Mouse (Mus musculus): ENCODE results near the gene Rexo4. TPM values are rescaled to one million over a fixed set of nuclear protein-coding genes. Genes with fewer than 3 reads are reported as not detected.

Rexo4 gene
- total RNA-seq, 1 experiment from 2014 or later, result 49.2 TPM

DNA sequence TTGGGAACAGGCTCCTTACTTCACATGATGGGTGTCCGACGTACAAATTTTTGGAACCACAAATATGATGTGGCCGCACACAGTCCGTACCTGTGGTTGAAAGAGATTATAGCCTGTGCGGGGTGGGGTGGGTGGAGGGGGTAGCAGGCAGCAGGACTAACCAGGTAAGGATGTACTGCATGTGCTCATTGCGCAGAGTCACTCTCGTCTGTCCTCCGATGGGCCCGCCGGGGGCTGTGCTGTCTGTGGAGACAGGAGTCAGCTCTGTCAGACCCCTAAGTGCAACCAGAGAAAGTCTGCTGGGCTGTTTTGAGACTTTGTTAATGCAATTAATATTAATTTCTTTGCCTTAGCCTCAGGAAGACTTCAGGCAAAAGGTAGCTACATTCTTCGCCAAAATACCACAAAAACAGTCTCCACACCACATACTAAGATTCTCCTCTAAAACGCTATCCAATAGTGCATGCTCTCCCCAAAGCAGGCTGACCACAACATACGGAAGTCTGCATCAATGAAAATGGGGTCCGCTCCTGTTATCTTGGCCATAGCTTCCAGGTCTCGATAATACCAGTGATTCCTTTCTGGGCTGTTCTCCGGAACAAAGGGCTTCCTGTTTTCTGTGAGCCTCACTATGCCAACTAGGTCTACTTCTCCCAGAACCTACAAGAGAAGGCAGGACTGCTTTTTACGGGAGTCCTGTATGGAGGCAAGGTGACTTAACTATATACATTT is 50.6 kb downstream of the Rexo4 start:
- ATAC-seq (replicated peaks; ENCODE audit: insufficient number of reproducible peaks, low FRiP score, low TSS enrichment, poor library complexity, severe bottlenecking), result no peak

DNA sequence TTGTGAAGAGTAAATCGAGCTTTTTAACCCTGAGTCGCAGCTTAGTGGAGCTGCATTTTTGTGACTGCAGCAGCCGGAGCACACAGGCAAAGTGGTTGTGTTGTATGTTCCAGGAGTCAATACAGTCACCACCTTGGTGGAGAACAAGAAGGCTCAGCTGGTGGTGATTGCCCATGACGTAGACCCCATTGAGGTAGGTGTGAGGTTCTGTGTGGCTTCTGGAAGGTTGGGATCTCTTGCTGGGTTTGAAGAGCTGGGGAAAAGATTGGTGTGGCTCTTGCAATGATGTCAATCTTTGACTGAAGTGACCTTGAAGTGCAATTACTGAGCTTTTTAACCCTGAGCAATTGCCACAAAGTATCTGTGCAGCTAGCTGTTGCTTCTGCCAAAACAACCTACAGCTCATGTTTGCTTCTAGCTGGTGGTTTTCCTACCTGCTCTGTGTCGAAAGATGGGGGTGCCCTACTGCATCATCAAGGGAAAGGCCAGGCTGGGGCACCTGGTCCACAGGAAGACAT is 51.9 kb downstream of the Rexo4 start:
- no peak for ATAC-seq (replicated peaks; ENCODE audit: insufficient number of reproducible peaks, low FRiP score, low TSS enrichment, poor library complexity, severe bottlenecking)

DNA sequence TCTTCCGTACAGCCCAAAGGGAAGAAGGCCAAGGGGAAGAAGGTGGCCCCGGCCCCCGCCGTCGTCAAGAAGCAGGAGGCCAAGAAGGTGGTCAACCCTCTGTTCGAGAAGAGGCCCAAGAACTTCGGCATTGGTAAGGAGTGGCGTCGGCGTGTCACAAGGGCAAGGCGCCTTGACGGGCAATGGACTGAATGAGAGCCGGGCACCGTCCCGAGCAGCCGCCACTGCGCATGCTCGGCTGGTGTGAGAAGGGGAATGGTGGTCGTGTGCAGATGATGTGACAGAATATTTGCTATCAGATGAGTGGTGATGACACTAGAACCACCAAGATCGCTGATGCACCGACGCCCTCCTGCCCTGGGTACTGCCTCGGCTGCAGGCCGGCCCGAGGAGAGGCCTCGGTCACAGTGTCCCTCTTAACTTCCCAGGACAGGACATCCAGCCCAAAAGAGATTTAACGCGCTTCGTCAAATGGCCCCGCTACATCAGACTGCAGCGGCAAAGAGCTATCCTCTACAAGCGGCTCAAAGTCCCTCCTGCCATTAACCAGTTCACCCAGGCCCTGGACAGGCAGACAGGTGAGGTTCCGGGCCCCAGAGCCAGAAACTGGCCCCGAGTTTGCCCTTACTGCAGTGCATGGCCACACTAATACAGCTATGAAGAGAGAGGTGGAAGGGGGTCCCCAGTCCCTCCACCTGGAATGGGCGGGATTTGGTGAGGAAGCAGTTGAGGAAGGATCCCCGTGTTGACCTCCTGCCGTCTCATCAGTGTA is 53.0 kb downstream of the Rexo4 start:
- ATAC-seq (replicated peaks; ENCODE audit: insufficient number of reproducible peaks, low FRiP score, low TSS enrichment, poor library complexity, severe bottlenecking), result no peak

DNA sequence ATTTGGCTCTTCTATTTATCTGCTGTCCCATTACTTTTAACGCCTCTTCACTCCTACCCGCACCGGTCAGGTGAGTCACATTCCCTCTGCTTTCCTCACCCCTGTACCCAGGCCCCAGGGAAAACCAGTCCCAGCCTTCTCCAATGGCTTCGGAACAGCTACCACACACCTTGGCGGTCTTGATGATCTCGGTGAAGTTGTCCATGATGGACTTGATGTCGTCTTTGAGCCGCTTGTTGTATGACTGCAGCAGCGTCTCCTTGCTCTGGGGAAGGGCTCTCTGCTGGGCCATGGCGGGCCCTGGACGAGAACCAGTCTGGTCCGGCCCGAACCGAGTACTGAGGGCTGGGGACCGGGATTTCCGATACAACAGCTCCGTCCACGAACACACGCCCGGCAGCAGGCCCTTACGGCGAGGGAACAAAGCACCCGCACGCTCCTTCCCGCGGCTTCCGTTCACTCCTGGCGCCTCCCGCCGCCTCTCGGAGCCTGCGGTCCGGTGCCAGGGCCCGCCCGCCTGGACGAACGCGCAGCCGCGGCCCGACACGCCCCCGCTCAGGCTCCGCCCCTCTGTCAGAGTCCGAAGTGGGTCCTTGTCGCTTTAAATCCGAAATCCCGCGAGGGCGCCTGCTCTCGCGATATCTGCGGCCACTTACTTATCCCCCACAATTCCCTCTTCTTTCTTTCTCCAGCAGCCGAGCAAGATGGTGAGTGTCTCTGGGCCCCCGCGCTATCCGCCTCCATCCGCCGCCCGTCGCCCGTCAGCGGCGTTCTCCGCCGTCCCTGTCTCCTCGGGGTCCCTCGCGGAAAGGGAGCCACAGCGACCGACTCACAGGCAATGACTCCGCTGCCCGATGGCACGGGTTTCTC is 53.8 kb downstream of the Rexo4 start, which contains the start of the genes Med22 and Rpl7a:
Gene Med22, minus strand, starts transcription at position 554 of the 870 bp plus-strand sequence.
Gene Rpl7a, plus strand, starts transcription at position 641 of the 870 bp plus-strand sequence.
- ATAC-seq (replicated peaks; ENCODE audit: insufficient number of reproducible peaks, low FRiP score, low TSS enrichment, poor library complexity, severe bottlenecking), result peak; percentile 80

DNA sequence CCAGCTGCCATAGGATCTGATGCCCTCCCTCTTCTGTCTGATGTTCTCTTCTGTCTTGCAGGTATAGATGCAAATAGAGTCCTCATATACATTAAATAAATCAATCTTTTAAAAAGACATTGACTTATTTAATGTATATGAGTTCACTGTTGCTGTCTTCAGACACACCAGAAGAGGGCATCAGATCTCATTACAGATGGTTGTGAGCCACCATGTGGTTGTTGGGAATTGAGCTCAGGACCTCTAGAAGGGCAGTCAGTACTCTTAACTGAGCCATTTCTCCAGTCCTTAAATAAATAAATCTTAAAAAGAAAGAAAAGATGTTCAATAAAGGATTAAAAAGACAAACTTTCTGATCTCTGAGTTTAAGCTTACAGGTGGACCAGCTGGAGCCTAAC is 54.8 kb downstream of the Rexo4 start:
- no peak for ATAC-seq (replicated peaks; ENCODE audit: insufficient number of reproducible peaks, low FRiP score, low TSS enrichment, poor library complexity, severe bottlenecking)

GRCm38 (mm10) chr2:26908710-26909386 is 55.3 kb downstream of the Rexo4 start:
- no peak for ATAC-seq (replicated peaks; ENCODE audit: insufficient number of reproducible peaks, low FRiP score, low TSS enrichment, poor library complexity, severe bottlenecking)

- no peak for ATAC-seq (replicated peaks; ENCODE audit: insufficient number of reproducible peaks, low FRiP score, low TSS enrichment, poor library complexity, severe bottlenecking)
Measured at GRCm38 (mm10) chr2:26907109-26907508, 57.1 kb downstream of the Rexo4 start.

DNA sequence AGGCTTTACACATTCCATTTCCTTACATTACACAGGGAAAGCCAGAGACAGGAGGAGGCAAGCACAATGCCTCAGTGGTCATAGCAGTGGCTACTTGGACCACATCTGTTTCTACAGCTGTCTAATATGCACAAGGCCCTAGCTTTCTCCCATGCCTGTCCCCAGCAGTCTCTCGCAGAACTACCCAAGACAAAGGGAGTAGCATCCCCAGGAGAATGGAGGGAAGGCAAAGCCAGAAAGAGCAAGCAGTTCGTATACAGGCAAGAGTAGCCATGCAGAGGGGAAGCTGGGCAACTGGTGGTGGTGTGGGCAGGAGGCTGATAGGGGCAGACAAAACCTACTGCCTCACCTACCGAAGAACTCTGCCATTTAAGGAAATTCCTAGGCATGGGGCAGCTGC is 57.8 kb downstream of the Rexo4 start:
- ATAC-seq (replicated peaks; ENCODE audit: insufficient number of reproducible peaks, low FRiP score, low TSS enrichment, poor library complexity, severe bottlenecking), result no peak

DNA sequence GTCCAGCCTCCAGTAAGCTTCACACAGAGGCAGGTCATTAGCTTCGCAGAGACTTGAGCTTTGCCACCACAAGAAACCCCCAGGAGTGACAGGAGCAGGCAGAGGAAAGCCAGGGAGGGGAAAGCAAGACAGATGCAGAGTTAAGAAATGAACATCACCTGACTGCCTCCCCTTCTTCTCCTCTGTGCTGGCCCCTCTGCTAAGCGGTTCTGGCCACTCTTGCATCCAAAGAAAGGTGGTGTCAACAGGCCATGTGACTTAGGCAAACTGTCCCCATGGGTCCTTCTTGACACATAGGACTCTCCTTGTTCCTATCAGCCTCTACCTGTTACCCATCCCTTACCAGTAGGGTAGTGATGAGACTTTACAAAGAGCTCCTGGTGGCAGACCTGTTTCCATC is 58.2 kb downstream of the Rexo4 start:
- ATAC-seq (replicated peaks; ENCODE audit: insufficient number of reproducible peaks, low FRiP score, low TSS enrichment, poor library complexity, severe bottlenecking), result no peak

Other genes starting within 250 kb of the Rexo4 start
- gene Abo, start 99.4 kb downstream of the Rexo4 start, total RNA-seq (2017), result not detected in 3 replicates
- 40.7 to 45.0 TPM (median 41.6 TPM) in 3 replicates for gene Surf6, start 61.5 kb downstream of the Rexo4 start, total RNA-seq (2017)
- gene Med22, start 53.7 kb downstream of the Rexo4 start, total RNA-seq (2017), result 9.1 to 14.0 TPM (median 13.6 TPM) in 3 replicates
- gene Rpl7a, start 53.6 kb downstream of the Rexo4 start, total RNA-seq (2017), result 929 to 1,174 TPM (median 1,019 TPM) in 3 replicates
- gene Surf2, start 48.0 kb downstream of the Rexo4 start, total RNA-seq (2017), result 42.5 to 69.7 TPM (median 48.7 TPM) in 3 replicates
- gene Surf1, start 47.9 kb downstream of the Rexo4 start, total RNA-seq (2017), result 60.1 to 86.2 TPM (median 60.4 TPM) in 3 replicates
- 69.0 to 90.1 TPM (median 80.5 TPM) in 3 replicates for gene Surf4, start 30.5 kb downstream of the Rexo4 start, total RNA-seq (2017)
- gene Stkld1, start 30.3 kb downstream of the Rexo4 start, total RNA-seq (2017), result not detected in 3 replicates
- 0.57 TPM in 1 of 3 replicates, not detected in the others for gene Adamts13, start 9.0 kb upstream of the Rexo4 start, total RNA-seq (2017)
- 9.2 to 22.9 TPM (median 11.8 TPM) in 3 replicates for gene Cacfd1, start 45.5 kb upstream of the Rexo4 start, total RNA-seq (2017)
- 41.1 to 70.7 TPM (median 48.4 TPM) in 3 replicates for gene Slc2a6, start 63.6 kb upstream of the Rexo4 start, total RNA-seq (2017)
- not detected in 3 replicates for gene Mymk, start 107.8 kb upstream of the Rexo4 start, total RNA-seq (2017)
- gene Adamtsl2, start 115.0 kb upstream of the Rexo4 start, total RNA-seq (2017), result not detected in 3 replicates
- not detected in 3 replicates for gene Fam163b, start 178.1 kb upstream of the Rexo4 start, total RNA-seq (2017)
- gene Dbh, start 200.8 kb upstream of the Rexo4 start, total RNA-seq (2017), result not detected in 3 replicates

All from monocyte, adult 5-6 weeks (primary cell).